Mouse (Mus musculus) CH12.LX (cell line): Measurements from ENCODE around the gene 1700037H04Rik. TPM values are rescaled to one million over a fixed set of nuclear protein-coding genes. Genes with fewer than 3 reads are reported as not detected.

ENCODE experiments used
- DNase-seq: peaks from one replicate; pipeline ENCODE4 v3.0.0-alpha.2; 2013; ENCODE audit errors: extremely low read depth
- H3K27ac ChIP-seq: 2 replicates; pipeline ENCODE4 v1.5.1; 2012; ENCODE audit warnings: low read depth, mild to moderate bottlenecking, control low read depth, moderate library complexity; ENCODE audit not compliant: insufficient read depth
- H3K27me3 ChIP-seq: replicated peaks from 2 replicates; pipeline ENCODE3; 2012; ENCODE audit warnings: inconsistent platforms
- H3K36me3 ChIP-seq, 2 experiments: replicated peaks in 1 of 2; 2 replicates each; pipeline versions ENCODE3 to v1.6.1; 2012; ENCODE audit warnings: inconsistent platforms in 1 of 2, low read length in 1 of 2, mild to moderate bottlenecking in 1 of 2, mixed read lengths in 1 of 2, moderate library complexity in 1 of 2; ENCODE audit not compliant: control insufficient read depth in 1 of 2, insufficient read depth in 1 of 2
- H3K4me1 ChIP-seq, 2 experiments: 2 replicates each; pipeline ENCODE4 v1.6.1; 2012; ENCODE audit warnings: inconsistent platforms in 1 of 2, moderate library complexity in 1 of 2; ENCODE audit not compliant: insufficient read depth in 2 of 2, control insufficient read depth in 1 of 2
- H3K4me2 ChIP-seq: 2 replicates; pipeline ENCODE4 v1.6.1; 2012; ENCODE audit warnings: low read depth, mild to moderate bottlenecking, control low read depth; ENCODE audit not compliant: poor library complexity, insufficient read depth, severe bottlenecking
- H3K4me3 ChIP-seq, 3 experiments: fragments of 150-350 bp in 1 of 3; sonication (generic) in 1 of 3; replicated peaks in 1 of 3; 2 replicates each; pipeline versions ENCODE3 to v1.5.1; 2011 to 2012; ENCODE audit warnings: low read depth in 2 of 3, low read length in 2 of 3, mild to moderate bottlenecking in 2 of 3, moderate library complexity in 2 of 3, control low read depth in 1 of 3, improper control_type of control experiment in 1 of 3, inconsistent platforms in 1 of 3, mixed read lengths in 1 of 3; ENCODE audit not compliant: poor library complexity in 1 of 3
- H3K79me2 ChIP-seq: replicated peaks from 2 replicates; pipeline ENCODE4 v1.6.1; 2012; ENCODE audit warnings: mild to moderate bottlenecking, moderate library complexity; ENCODE audit not compliant: control insufficient read depth, poor library complexity, insufficient read depth, severe bottlenecking; ENCODE audit errors: extremely low read depth
- H3K9ac ChIP-seq: 2 replicates; pipeline ENCODE4 v1.6.1; 2012; ENCODE audit warnings: low read depth, mild to moderate bottlenecking, control low read depth, moderate library complexity; ENCODE audit not compliant: insufficient read depth
- H3K9me3 ChIP-seq: replicated peaks from 2 replicates; pipeline ENCODE3; 2012; ENCODE audit warnings: low read length, inconsistent platforms, mixed read lengths
- CTCF ChIP-seq, 2 experiments: IDR thresholded peaks in 1 of 2; conservative IDR thresholded peaks in 1 of 2; 2 replicates each; pipeline ENCODE4 v1.5.1; 2011 to 2012; ENCODE audit warnings: low read depth in 2 of 2, low read length in 2 of 2, improper control_type of control experiment in 1 of 2, inconsistent platforms in 1 of 2, mild to moderate bottlenecking in 1 of 2, moderate library complexity in 1 of 2
- ELF1 ChIP-seq: IDR thresholded peaks from 2 replicates; pipeline ENCODE4 v1.6.1; 2014; ENCODE audit warnings: low read depth, mild to moderate bottlenecking, inconsistent platforms, low read length, improper control_type of control experiment
- ETS1 ChIP-seq: conservative IDR thresholded peaks from 2 replicates; pipeline ENCODE4 v1.6.1; 2012; ENCODE audit warnings: low read depth, mild to moderate bottlenecking, inconsistent platforms, low read length, improper control_type of control experiment, moderate library complexity
- GABPA ChIP-seq: IDR thresholded peaks from 2 replicates; pipeline ENCODE4 v1.6.1; 2012; ENCODE audit warnings: low read depth, low read length, improper control_type of control experiment, inconsistent platforms; ENCODE audit not compliant: insufficient replicate concordance
- JUN ChIP-seq: IDR thresholded peaks from 2 replicates; pipeline ENCODE4 v1.6.1; 2011; ENCODE audit warnings: low read depth, mild to moderate bottlenecking, low read length, improper control_type of control experiment, moderate library complexity; ENCODE audit not compliant: insufficient read depth
- MAFK ChIP-seq: IDR thresholded peaks from 2 replicates; pipeline ENCODE4 v1.6.1; 2011; ENCODE audit warnings: low read length, improper control_type of control experiment; ENCODE audit not compliant: insufficient replicate concordance
- MXI1 ChIP-seq: IDR thresholded peaks from 2 replicates; pipeline ENCODE4 v1.6.1; 2011; ENCODE audit warnings: mild to moderate bottlenecking, low read depth, low read length, improper control_type of control experiment
- PAX5 ChIP-seq: IDR thresholded peaks from 2 replicates; pipeline ENCODE4 v1.6.1; 2012; ENCODE audit warnings: low read length, inconsistent platforms, mixed read lengths
- RCOR1 ChIP-seq: conservative IDR thresholded peaks from 2 replicates; pipeline ENCODE4 v1.6.1; 2012; ENCODE audit warnings: low read depth, mild to moderate bottlenecking, inconsistent platforms, low read length, improper control_type of control experiment
- SMC3 ChIP-seq: IDR thresholded peaks from 2 replicates; pipeline ENCODE4 v1.6.1; 2011; ENCODE audit warnings: low read depth, low read length, improper control_type of control experiment
- TBP ChIP-seq: conservative IDR thresholded peaks from 2 replicates; pipeline ENCODE4 v1.6.1; 2011; ENCODE audit warnings: low read depth, low read length, improper control_type of control experiment
- USF2 ChIP-seq: conservative IDR thresholded peaks from 2 replicates; pipeline ENCODE4 v1.6.1; 2011; ENCODE audit warnings: low read depth, low read length, improper control_type of control experiment
- ZKSCAN1 ChIP-seq: IDR thresholded peaks from 2 replicates; pipeline ENCODE4 v1.6.1; 2012; ENCODE audit warnings: low read depth, inconsistent platforms, low read length, improper control_type of control experiment, borderline replicate concordance
- ZNF384 ChIP-seq: IDR thresholded peaks from 2 replicates; pipeline ENCODE4 v1.6.1; 2012; ENCODE audit warnings: low read depth, low read length, improper control_type of control experiment, inconsistent platforms
- dilution Hi-C: fragments of 300-500 bp; cut with MboI; formaldehyde crosslinking; loops from 2 replicates; pipeline ENCODE4 v1.14.3; 2020; ENCODE audit warnings: low sequenced_read_pairs; ENCODE audit not compliant: extremely low pct_unique_long_range_greater_than_20kb, extremely low pct_ligation_motif_present
- in situ Hi-C: fragments of 300-500 bp; cut with MboI; formaldehyde crosslinking; loops from 3 replicates; pipeline ENCODE4 v1.14.3; 2019; ENCODE audit warnings: low sequenced_read_pairs, low pct_ligation_motif_present, low pct_unique_long_range_greater_than_20kb, mixed read lengths
- polyA plus RNA-seq: library from polyadenylated mRNA; unstranded; fragments of >175 nt; gene quantifications from 2 replicates; pipeline ENCODE4 v1.2.1, GENCODE M21; 2012; ENCODE audit warnings: low read depth; ENCODE audit not compliant: insufficient read length
- total RNA-seq, 2 experiments: library from RNA; depleted of rRNA; stranded (reverse); fragments of 300-350 nt in 1 of 2; fragments of >200 nt in 1 of 2; gene quantifications; 2 replicates each; pipeline ENCODE4 v1.2.3; 2012 to 2014

The 1700037H04Rik gene
- total and polyA plus RNA-seq, 3 experiments, result 16.0 to 40.0 (median 36.5) TPM

GRCm38 (mm10) chr2:131135521-131136139, 24.3 kb downstream of the 1700037H04Rik start:
- DNase-seq, result no peak
- Histone ChIP-seq H3K27ac (no peak overlapping the region), H3K27me3 (no peaks in the 10 kb centered on the region), H3K9me3 (no peaks in the 10 kb centered on the region), H3K4me2 (no peak overlapping the region), H3K4me3 (no peak overlapping the region), H3K4me1 (no peaks in the 10 kb centered on the region), H3K79me2 (no peaks in the 10 kb centered on the region), H3K36me3 (peaks cover 0 to 18% of the 10 kb centered on the region in 2 experiments), H3K9ac (no peak overlapping the region)
- dilution Hi-C loops (no loop called here), in situ Hi-C loops (no loop called here)
- TF ChIP-seq USF2 (no peak), GABPA (no peak), ZKSCAN1 (no peak), ZNF384 (no peak), RCOR1 (no peak), ETS1 (no peak), ELF1 (no peak)

- DNase-seq, result no peak
- H3K4me1 ChIP-seq, result no peaks in the 10 kb centered on the region
- H3K4me3 ChIP-seq, result no peak overlapping the region
- dilution Hi-C loops (no loop called here), in situ Hi-C loops (no loop called here)
- H3K36me3 ChIP-seq, result peaks cover 0 to 16% of the 10 kb centered on the region in 2 experiments
- H3K79me2 ChIP-seq, result no peaks in the 10 kb centered on the region
- no peaks in the 10 kb centered on the region for H3K9me3 ChIP-seq
- no peak overlapping the region for H3K9ac ChIP-seq
- TF ChIP-seq JUN (no peak), TBP (no peak), USF2 (no peak), ELF1 (no peak), ZNF384 (no peak), CTCF (conservative IDR thresholded peaks at IDR 0.05 in 1 of 2, IDR thresholded peaks at IDR 0.05 in 1 of 2; ENCODE audit: low read depth in 2 of 2, low read length in 2 of 2) (no peak)
- no peak overlapping the region for H3K27ac ChIP-seq
- no peak overlapping the region for H3K4me2 ChIP-seq
- peaks cover under 1% of the 10 kb centered on the region for H3K27me3 ChIP-seq
Measured at GRCm38 (mm10) chr2:131134826-131135400, 25.0 kb downstream of the 1700037H04Rik start.

DNA sequence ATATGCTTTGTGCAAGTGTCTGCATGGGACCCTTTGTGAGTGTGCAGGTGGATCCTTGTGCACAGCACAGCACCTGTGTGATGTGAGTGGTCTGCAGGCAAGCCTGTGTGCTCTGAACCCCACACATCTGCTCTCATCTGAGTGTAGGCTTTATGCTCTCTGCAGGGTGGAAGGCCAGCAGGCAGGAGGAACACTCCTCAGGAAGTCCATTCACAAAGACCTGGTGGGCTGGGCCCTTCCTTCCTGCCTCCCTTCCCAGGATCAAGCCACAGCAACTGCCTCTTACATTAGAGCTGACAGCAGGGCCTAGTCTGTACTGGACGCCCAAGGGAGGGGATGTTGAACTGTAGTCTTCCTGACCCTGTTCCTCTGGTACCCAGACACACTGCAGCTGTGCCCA, 25.5 kb downstream of the 1700037H04Rik start:
- H3K9ac ChIP-seq, result no peak overlapping the region
- H3K4me3 ChIP-seq, result no peak overlapping the region
- no peak for TF ChIP-seq SMC3
- no peak for TF ChIP-seq PAX5
- TF ChIP-seq TBP, result no peak
- no peak for TF ChIP-seq MAFK
- TF ChIP-seq MXI1, result no peak
- dilution Hi-C loops, result no loop called here
- H3K79me2 ChIP-seq, result no peaks in the 10 kb centered on the region
- no peak overlapping the region for H3K4me2 ChIP-seq
- peaks cover 0 to 13% of the 10 kb centered on the region in 2 experiments for H3K36me3 ChIP-seq
- peaks cover 6% of the 10 kb centered on the region for H3K27me3 ChIP-seq
- H3K9me3 ChIP-seq, result no peaks in the 10 kb centered on the region
- H3K27ac ChIP-seq, result no peak overlapping the region
- DNase-seq, result no peak
- in situ Hi-C loops, result no loop called here
- H3K4me1 ChIP-seq, result no peaks in the 10 kb centered on the region
